Mouse (Mus musculus): ENCODE measurements at regions not wholly inside any gene's neighbourhood (a gene's known extent, or its start where the extent isn't known, plus 50 kb on each side); places are given as distances from the start of the nearest gene placed in this dataset.
"Not testable (repeated sequence)": the region's sequence is repeated elsewhere in the genome, so short reads cannot be mapped to it uniquely, and the experiment has no call there.

DNA sequence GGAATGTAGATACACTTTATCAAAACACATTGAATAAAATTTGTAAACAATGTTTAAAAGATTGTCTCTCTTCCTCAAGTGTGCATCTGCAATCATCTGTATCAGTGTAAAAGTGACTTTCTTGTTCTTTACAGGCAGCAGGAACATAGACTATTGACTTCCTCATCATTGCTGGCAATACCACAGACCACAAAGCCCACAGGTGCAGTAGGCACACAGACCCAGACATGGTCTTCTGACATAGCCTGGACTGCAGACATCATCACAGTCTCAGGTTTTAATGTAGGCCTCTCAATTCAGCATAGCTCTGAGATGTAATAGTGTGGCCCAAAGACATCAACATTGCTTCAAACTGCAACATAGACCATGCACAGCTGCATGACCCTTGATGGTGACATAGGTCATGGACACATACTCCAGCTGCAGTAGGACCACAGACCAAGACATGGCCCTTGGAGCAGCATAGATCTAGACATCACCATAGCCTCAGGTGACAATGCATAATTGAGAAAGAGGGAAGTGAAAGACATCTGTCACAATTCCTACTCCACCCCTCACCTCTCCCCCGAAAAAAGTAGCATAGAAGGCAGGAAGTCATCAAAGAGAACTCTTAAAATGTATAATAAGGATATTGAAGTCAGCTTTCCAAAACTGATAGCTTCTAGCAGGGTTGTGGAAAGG lies 74.1 kb upstream of the Speer2 start:
- ChIA-PET POLR2A (no interaction called here), CTCF (no interaction called here)

DNA sequence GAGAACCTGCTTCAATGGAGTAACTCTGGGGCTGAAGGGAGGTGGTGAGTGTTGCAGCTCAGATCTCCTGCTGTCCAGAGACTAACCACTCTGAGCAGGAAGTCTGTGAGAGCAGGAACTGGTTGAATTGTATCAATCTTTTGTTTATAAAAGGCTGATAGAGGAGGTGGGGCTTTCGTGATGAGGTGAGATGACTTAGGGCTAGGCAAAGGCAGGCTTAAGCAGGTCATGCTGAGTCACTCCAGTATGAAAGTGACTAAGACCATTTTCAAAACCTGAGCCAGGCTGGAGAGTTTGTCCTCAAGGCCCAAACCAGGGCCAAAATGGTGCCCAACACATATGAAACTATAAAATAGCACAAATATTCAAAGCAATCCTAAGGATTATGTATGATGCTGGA lies 80.1 kb upstream of the Speer2 start:
- ChIA-PET POLR2A (no interaction called here), CTCF (interaction anchor here in 1 of 4 experiments (0.6 kb wide), 1 partner anchor 224 kb away, joined by 6 read pairs; no protein-coding TSS in a partner anchor)

DNA sequence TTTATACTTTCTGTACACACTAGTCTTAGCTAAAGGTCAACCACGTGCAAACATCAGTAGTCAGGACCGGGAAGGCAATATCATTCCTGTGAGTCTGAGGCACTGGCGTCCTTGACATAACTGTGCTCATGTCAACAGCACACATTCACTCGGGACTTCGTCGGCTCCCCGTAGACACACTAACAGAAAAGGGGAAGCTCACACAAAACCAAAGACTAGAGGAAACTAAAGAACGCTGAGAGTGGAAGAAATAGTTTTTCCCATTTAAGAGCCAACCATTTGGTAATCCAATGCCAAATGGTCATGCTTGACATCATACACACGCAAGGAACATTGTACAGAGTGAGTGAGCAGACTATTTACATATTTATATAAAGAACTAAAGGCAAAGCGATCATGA lies 85.2 kb upstream of the Speer2 start:
- ChIA-PET CTCF (no interaction called here), POLR2A (no interaction called here)

DNA sequence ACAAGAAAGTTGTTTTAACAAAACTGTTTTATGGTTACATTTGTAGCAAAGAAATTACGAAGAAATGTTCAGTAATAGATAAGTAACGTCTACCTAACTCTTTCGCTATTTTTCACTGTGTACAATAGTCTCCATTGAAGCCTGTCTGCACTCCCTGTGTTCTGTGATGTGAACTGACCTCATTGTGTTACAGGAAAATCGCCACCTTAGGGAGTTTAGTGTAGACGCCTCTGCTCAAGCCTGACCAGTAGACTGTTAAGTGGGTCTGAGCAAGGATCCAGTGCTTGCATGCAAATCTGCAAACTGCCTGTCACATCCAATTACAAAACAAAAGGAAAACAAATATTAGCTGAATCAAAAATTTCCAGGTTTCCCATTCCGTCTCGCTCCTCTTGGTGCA lies 85.8 kb upstream of the Speer2 start:
- ChIA-PET POLR2A (no interaction called here), CTCF (no interaction called here)

DNA sequence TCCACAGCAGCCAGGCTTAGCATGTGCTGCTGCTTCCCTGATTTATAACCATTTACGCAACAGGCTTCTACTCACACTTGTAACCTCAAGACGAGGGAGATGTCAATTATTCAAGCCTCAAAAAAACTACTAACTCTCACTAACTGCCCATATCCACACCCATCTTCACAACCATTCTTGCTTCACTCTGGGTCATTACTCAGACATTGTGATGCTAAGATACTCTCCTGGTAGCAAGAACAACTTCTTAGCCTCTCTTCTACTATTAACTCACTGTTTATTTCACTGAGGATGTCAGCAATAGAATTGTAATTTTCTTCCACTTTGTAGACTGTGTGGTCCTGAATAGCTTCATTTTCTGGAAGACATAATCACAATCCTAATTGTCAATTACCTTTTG lies 88.0 kb upstream of the Speer2 start:
- CTCF ChIA-PET = no interaction called here

DNA sequence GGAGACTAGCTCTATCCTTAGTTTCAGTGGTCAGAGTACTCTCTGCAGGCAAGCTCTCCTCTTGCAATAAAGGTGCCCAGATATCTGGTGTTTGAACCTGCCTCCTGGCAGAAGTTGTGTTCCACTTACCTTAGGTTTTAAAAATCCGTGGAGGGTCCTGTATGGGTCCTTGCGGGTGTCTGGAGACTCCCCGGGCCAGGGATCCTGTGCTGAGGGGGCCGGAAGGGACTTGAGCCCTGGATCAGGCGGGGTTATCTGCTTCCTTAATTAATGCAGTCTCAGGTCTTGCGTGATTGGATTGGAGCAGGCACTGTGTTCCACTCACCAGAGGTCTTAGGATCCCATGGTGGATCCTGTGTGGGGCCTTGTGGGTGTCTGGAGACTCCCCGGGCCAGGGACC lies 103.0 kb upstream of the Speer2 start:
- POLR2A ChIA-PET, CTCF ChIA-PET: not testable (repeated sequence)

More for the DNA sequence above, 88.0 kb upstream of the Speer2 start:
- POLR2A ChIA-PET = no interaction called here

DNA sequence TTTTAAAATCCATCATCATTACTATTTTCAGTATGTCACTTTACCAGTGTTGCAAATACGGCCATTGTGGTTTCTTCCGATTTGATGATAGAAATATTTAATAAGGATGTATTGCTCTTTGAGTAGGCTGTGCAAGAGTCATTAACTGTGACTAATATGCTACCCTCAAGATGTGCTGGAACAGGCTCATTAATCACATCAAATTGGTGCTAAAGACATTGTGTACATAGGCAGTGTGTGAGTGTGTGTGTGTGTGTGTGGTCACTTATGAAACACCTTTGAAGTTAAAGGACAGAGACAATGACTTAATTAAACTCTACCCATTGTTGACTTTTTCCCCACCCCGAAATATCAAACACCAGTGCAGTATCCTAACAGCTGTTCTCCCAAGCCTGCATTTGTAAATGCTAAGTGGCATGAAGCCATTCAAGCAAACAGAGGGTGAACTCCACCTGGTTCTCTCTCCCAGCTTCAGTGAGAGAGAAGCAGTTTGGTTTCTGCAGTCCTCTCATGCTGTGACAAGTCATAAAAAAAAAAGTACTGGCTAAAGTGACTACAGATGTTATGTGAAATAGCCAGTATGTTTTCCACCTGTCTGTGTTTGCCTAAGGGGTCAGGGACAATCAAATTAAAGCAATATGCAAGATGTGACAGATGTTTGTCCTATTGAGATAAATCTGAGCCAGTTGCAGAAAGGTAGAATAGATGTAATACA lies 116.4 kb upstream of the Speer2 start:
- POLR2A ChIA-PET = no interaction called here
- CTCF ChIA-PET = no interaction called here

DNA sequence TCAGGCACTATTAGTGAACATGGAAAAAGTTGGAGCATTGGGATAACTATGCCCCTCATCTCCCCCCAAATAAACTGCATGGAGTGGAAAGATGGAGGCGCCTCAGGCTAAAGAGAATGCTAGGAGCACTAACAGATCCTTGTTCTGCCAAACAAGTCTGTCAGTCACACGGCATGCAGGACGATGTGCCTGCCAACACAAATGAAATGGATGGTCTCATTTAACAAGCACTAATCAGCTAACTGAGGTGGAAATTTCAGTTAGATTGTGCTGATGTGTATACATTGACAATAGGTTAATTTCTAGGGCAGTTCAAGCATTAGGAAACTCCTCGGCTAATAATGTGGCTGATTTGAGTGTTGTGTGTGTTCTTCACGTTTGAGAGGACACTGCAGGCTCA lies 120.8 kb upstream of the Speer2 start:
- ChIA-PET CTCF (no interaction called here), POLR2A (no interaction called here)

DNA sequence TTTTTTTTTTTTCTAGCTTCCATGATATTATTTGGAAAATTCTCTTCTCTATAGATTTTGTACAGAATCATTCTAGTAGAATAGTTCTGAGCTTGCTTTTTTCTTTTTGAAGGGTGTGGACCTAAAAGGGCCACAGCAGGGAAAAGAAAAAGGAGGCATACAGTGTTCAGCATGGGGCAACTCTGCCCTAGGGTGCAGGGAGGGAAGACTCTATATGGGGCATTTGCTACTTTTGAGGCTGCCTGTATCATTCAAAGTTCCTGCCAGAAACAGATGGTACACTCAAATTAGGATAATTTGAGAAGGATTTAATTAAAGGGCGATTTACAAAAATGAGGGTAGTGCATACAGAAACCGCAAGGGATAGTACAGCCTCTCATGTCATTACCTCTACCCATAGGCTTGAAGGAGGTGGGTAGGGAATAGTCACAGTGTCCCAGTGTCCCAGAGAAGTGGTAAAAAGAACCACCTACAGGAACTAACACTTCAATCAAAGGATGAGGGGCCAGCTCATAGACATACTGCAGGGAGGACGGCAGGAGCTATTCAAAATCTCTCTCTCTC lies 128.4 kb upstream of the Speer2 start:
- CTCF ChIA-PET = no interaction called here
- POLR2A ChIA-PET = interaction anchor here in 1 of 4 experiments (0.8 kb wide), 1 partner anchor 74 kb away, joined by 3 read pairs; no protein-coding TSS in a partner anchor

DNA sequence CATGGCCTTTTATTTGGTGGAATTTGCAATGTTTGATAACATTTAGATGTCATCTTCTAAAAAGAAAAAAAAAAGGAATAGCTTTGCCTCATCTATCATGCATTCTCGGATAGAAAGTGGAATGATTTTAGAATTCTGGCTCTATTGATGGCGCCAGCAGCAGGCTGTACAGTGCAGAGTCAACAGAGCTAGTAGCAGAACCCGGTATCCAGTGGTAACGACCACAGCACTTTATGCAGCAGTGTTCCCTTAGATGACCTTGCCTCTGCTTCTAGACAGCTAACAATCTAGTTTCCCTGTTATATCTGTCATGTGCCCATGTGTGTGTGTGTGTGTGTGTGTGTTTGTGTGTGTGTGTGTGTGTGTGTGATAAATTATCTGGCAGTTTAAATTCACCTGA lies 129.2 kb upstream of the Speer2 start:
- CTCF ChIA-PET = no interaction called here
- POLR2A ChIA-PET = interaction anchor here in 1 of 4 experiments (0.8 kb wide), 1 partner anchor 75 kb away, joined by 3 read pairs; no protein-coding TSS in a partner anchor

DNA sequence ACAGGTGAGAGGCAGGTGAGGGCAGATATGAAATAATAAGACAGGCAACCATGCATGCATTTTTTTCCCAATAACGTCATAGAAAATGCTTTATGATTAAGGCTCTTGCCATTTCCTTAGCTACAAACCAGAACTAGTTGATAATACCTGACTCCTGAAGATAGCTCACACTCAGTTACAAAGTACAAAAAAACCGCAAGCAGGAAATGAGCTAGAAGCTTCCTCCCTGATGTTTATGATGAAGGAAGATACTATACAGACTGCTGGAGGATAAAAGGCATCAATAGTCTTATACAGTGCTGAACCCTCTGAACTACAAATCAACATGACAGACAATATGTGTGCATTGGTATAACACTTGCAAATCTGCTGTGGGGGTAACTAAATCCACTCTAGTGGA lies 143.3 kb upstream of the Speer2 start:
- ChIA-PET POLR2A (no interaction called here), CTCF (no interaction called here)

DNA sequence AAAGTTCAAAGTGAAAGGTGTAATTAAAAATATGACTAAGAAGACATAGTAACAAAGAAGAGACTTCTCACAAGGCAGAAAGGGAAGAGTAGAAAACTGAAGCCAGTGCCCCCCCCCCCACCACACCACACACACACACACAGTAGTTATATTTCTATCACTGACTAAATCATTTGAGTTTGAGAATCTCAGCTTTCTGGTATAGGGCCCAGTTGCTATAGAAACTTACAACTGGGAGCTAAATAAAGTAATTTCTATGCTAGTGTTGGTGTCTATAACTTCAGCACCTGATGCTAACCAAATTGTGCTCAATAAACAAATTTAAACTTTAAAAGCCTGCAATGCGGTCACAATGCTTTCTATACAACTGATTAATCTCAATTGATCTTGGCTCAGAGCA lies 153.4 kb upstream of the Speer2 start:
- ChIA-PET CTCF (no interaction called here), POLR2A (no interaction called here)

DNA sequence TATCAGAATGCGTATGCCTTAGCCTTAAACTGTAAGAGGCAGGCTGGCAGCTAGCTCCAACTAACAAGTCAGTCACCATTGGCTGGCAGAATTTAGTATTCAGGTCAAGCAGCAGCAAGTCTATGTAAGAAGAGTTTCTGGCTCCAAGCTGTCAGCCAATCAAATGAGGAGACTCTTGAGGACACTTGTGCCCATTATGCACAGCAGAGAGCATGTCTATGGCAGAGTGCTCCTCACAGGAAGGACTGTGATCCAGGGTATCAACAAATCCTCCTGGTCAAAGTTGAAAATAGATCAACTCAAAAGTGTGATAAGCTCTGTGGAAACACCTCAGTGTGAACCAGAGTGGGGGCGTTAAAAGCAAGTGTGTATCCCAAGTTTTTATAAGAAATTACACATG lies 156.0 kb upstream of the Speer2 start:
- CTCF ChIA-PET = interaction anchor here in 1 of 4 experiments (0.5 kb wide), 1 partner anchor 26 kb away, joined by 3 read pairs; no protein-coding TSS in a partner anchor

DNA sequence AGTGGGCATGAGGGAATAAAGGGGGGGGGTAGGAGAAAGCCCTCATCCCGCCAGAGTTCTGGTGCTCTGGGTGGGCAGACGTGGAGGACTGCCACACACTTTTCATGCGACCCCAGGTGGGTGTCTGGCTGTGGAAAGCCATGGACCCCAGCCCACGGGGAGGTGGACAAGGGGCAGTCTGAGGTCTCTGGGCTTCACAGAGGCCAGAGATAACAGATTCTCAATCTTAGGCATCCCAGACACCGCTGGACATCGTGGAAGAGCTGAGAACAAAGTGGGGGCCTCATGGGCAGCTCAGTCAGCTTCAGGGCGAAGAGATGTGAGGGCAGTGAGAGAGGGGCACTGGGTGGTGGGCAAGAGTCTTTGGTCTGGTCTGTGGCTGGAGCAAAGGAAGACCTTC lies 157.9 kb upstream of the Speer2 start:
- ChIA-PET CTCF (no interaction called here), POLR2A (no interaction called here)

More for the DNA sequence above, 156.0 kb upstream of the Speer2 start:
- POLR2A ChIA-PET = interaction anchor here in 1 of 4 experiments (0.6 kb wide), 1 partner anchor 946 kb away, joined by 3 read pairs; no protein-coding TSS in a partner anchor

DNA sequence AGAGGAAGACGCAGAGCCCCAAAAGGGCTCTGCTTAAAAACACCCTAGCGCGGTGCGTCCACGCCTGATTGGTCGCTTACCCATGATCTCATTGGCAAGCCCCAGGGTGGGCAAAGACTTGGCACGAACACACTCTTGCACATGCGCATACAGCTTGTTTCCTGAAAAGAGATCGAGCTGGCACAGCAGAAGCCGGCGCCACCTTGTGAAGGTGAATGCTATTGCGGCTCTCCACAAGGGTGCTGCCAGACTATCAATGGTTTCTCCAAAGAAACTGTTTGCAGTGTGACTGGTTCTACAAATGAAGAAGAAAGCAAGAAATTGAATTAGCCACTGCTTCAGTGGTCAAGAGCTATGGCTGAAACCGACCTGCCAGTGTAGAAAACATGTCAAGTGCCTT lies 165.1 kb upstream of the Speer2 start:
- ChIA-PET CTCF (interaction anchor here in 1 of 4 experiments (0.6 kb wide), 2 partner anchors 81 to 661 kb away, joined by 4 to 5 read pairs; no protein-coding TSS in a partner anchor), POLR2A (interaction anchor here in 1 of 4 experiments (0.6 kb wide), 1 partner anchor 570 kb away, joined by 3 read pairs; no protein-coding TSS in a partner anchor)

DNA sequence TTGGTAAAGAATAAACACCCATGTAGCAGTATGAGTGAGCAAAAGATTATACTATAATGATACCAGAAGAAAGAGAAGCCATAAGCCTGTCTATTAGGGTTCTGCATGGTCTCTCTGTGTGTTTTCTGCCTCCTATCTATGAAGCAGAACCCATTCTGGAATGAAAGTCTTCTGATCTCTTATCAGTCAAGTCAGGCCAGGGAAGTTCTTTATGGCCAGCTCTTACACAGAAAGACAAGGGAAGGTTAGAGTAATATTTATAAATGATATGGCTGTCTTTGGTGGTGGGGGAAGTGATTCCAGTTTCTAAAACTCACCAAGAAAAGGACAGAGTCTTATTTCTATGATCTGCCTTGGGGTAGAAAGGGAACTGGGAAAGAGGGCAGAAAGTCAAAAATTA lies 182.0 kb upstream of the Speer2 start:
- POLR2A ChIA-PET = no interaction called here
- CTCF ChIA-PET = no interaction called here

DNA sequence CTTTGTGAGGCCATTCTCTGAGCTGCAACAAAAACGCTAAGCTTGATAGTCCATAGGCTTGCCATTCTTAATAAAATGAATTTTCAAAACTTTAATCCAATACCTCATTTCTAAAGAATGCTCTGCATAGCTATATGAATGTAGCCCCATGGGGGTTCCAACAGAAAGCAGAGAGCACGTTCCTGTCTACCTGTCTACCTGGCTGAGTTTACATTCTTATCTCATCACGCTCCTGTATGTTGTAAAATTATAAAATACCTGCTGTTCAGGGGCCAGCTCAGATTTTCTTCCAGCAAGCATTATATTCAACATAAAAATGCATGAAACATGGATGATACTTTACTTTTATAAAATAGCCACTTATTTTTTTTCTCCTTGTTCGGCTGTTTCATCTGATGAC lies 182.5 kb upstream of the Speer2 start:
- POLR2A ChIA-PET = no interaction called here
- CTCF ChIA-PET = no interaction called here

DNA sequence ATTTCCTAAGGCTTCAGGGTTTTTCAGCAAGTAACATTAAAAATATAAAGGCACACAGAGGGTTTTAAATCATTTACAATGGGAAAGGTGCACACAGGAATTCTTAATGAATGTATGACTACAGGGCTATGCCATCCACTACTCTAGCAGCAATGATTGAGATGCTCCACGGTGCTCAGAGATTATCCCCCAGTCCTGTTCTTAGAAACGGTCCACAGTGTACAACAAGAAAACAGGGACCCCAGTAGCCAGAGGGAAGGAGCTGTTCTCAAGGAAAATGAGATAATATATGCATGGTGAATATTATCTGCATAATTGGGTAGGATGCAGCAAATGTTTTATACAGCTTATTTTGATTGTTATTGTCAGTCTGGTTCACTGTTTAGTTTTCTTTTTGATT lies 186.3 kb upstream of the Speer2 start:
- POLR2A ChIA-PET = no interaction called here
- CTCF ChIA-PET = interaction anchor here in 1 of 4 experiments (0.6 kb wide), 1 partner anchor 513 kb away, joined by 7 read pairs; no protein-coding TSS in a partner anchor

DNA sequence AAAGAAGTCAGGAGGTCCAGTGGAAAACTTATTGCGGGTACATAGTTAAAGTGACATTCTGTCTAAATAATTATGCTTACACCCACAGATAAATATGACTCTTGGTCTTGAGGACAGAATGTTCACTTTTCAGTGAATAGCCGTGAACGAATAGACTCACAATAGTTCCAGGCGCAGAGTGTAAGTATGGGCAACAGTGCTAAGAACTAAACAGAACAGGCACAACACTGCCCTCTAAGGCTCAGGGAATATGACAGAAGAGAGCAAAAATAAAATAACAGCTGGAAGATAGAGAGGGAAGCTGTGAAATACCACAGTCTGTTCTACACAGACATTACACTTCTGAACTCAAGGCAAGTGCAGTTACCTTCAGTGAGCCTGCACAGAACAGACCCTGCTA lies 207.9 kb upstream of the Speer2 start:
- ChIA-PET POLR2A (no interaction called here), CTCF (no interaction called here)

DNA sequence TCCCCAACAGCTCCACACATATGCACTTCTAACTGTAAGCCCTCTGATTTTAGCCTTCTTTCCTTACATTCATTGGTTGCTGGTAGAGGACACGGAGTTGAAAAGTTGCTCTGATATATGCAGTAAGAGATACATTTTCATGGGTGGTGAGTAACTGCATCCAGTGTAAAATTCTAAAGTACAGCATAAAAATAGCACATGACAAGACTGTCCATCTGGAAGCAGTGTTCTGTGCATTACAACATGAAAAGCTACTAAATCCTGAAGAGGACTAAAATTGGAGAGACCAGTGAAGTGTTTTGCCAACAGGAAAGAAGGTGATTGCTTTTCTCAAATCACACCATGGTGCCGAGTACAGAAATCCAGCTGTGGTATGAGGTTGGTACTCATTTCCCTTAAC lies 210.2 kb upstream of the Speer2 start:
- ChIA-PET CTCF (no interaction called here), POLR2A (no interaction called here)

DNA sequence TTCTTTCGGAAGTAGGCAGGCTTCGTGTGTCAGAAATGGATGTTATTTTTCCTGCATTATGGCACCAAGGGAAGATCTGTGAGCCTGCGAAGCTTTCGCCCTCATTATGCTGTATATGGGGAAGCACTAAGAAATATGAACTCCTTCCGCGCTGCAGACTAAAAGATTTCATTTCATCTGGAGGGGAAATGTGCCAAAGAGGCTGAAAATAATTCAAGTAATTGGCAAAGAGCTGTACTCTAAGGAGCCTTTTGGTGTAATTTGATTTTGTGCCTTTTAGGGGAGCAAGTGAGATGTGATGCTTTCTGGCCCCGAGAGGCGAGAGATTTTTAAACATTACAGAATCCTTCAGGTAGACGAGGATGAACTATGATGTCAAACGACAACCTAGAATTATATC lies 216.0 kb upstream of the Speer2 start:
- CTCF ChIA-PET = no interaction called here
- POLR2A ChIA-PET = no interaction called here

Measured in embryonic stem cell, embryonic (primary cell).